Mouse (Mus musculus) heart, embryonic 13.5 days (tissue): ENCODE measurements around the gene Rdh8. TPM values are rescaled to one million over a fixed set of nuclear protein-coding genes. Genes with fewer than 3 reads are reported as not detected.

Source experiments
- ATAC-seq: fragments of 200-750 bp; cut with Nextera tagmentation; 2 replicates; pipeline ENCODE4 v1.8.0; 2017; ENCODE audit warnings: moderate TSS enrichment; ENCODE audit not compliant: insufficient number of reproducible peaks, low FRiP score, low TSS enrichment; ENCODE audit errors: extremely low read depth
- H3K27ac ChIP-seq: fragments of 300-500 bp; sonication (generic); replicated peaks from 2 replicates; pipeline ENCODE4 v1.5.1; 2015; ENCODE audit warnings: moderate library complexity, mild to moderate bottlenecking, inconsistent platforms
- H3K27me3 ChIP-seq: fragments of 300-500 bp; sonication (generic); replicated peaks from 2 replicates; pipeline ENCODE4 v1.6.1; 2015; ENCODE audit warnings: mild to moderate bottlenecking, inconsistent platforms
- H3K36me3 ChIP-seq: fragments of 300-500 bp; sonication (generic); 2 replicates; pipeline ENCODE4 v1.6.1; 2015; ENCODE audit warnings: mild to moderate bottlenecking, inconsistent platforms
- H3K4me1 ChIP-seq: fragments of 300-500 bp; sonication (generic); 2 replicates; pipeline ENCODE4 v1.6.1; 2015; ENCODE audit warnings: inconsistent platforms
- H3K4me2 ChIP-seq: fragments of 300-500 bp; sonication (generic); 2 replicates; pipeline ENCODE4 v1.6.1; 2015; ENCODE audit warnings: inconsistent platforms, mild to moderate bottlenecking, moderate library complexity
- H3K4me3 ChIP-seq: fragments of 300-500 bp; sonication (generic); 2 replicates; pipeline ENCODE4 v1.5.1; 2015; ENCODE audit warnings: moderate library complexity, mild to moderate bottlenecking, inconsistent platforms
- H3K9ac ChIP-seq: fragments of 300-500 bp; sonication (generic); 2 replicates; pipeline ENCODE4 v1.6.1; 2015; ENCODE audit warnings: inconsistent platforms, mild to moderate bottlenecking, moderate library complexity
- H3K9me3 ChIP-seq: fragments of 300-500 bp; sonication (generic); 2 replicates; pipeline ENCODE4 v1.6.1; 2016; ENCODE audit warnings: inconsistent platforms
- WGBS: fragments of 180-500 bp; shearing (Covaris S2); methylation state at CpG from one replicate; pipeline ENCODE4 v1.1.7; 2015; ENCODE audit warnings: mixed read lengths; 5-methylcytosine and 5-hydroxymethylcytosine counted together
- polyA plus RNA-seq: library from polyadenylated mRNA; unstranded; fragments of >200 nt; fragmentation: Nextera tagmentation; extraction: Ambion mirVana; gene quantifications from 2 replicates; pipeline ENCODE4 v1.2.1, GENCODE M21; 2015

The Rdh8 gene
- polyA plus RNA-seq, 1 experiment from 2014 or later, result not detected

DNA sequence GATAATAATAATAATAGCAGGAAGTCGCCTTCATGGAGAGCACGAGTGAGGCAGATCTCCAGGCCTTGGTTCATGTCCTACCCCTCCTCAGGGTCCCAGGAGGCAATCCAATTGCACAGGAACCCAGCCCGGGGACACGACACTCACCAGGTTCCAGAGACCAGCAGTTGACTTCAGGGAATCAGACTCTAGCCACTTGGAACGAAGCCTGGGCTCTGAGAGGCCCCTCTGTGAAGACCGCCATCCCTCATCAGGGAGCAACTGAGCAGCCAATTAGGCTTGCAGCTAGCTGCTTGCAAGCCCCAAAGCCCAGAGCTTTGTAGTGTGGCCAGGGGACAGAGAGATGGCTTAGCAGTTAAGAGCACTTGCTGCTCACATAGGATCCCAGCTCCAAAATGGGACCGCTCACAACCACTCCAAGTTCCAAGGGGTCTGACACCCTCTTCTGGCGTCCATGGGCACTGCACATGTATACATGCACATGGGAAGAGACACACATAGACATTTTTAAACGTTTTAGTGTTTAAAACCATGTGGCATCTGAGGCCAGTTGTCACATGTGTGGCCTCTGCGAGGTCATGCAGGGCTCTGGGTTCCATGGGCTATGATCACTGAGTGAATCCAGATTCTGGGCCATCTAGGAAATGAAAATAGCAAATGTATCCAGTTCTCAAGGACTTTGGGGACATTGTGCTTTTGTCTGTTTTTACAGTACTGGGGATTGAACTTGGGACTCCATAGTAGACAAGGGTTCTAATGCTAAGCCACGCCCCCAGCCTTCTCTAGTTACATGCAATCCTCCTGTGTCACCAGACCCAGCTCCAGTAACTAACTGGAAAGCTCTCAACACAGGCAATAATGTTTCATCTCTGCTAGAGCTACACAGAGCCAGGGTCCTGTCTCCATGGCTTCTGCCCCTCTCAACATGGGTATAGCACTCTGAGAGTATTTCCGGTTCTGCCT lies 52.2 kb downstream of the Rdh8 start:
- ATAC-seq, result no peak

DNA sequence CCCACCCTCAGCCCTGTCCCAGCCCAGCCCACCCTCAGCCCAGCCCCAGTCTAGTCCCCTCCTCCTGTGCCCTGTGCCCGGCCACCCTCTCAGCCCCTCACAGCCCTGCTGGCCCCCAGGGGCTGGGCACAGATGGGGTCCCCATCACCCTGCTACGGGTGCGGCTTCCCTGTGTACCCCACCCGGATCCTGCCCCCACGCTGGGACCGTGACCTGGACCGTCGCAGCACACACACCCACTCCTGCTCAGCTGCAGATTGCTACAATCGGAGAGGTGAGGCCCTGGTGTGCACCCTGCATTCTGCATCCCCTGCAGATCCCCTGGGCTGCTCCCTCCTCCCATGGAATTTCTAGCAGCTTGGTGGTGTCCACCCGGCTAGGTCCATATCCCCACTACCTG lies 54.7 kb downstream of the Rdh8 start:
- Histone ChIP-seq H3K36me3 (no peaks in the 10 kb centered on the region), H3K9ac (no peak overlapping the region), H3K9me3 (no peaks in the 10 kb centered on the region), H3K4me2 (no peak overlapping the region), H3K27ac (no peak overlapping the region), H3K4me3 (no peak overlapping the region), H3K4me1 (peaks cover 18% of the 10 kb centered on the region), H3K27me3 (peaks cover 37% of the 10 kb centered on the region)
- WGBS, result 86% methylated on average over 10 of the region's 10 CpGs
- no peak for ATAC-seq

More for the DNA sequence above, 52.2 kb downstream of the Rdh8 start:
- Histone ChIP-seq H3K4me2 (no peak overlapping the region), H3K27ac (no peak overlapping the region), H3K9me3 (no peaks in the 10 kb centered on the region), H3K9ac (no peak overlapping the region), H3K36me3 (no peaks in the 10 kb centered on the region), H3K4me1 (peaks cover 13% of the 10 kb centered on the region), H3K27me3 (peaks cover 55% of the 10 kb centered on the region), H3K4me3 (no peak overlapping the region)
- WGBS, result 71% methylated on average over 12 of the region's 12 CpGs

DNA sequence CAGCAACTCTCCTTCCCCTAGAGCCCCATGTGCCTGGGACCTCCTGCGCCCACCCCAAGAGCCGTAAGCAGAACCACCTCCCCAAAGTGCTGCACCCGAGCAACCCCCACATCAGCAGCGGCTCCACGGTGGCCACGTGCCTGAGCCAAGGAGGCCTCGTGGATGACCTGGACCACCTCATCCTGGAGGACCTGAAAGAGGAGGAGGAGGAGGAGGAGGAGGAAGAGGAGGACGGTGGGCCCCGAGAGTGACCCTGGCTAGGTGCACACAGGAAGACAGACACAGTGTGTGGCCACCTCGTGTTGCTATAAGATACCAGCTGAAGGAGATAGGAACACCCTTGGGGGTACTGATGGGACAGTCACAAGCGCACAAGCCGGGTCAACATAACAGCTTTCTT lies 55.2 kb downstream of the Rdh8 start:
- Histone ChIP-seq H3K36me3 (no peaks in the 10 kb centered on the region), H3K4me3 (no peak overlapping the region), H3K27me3 (peaks cover 31% of the 10 kb centered on the region), H3K4me2 (no peak overlapping the region), H3K9me3 (no peaks in the 10 kb centered on the region), H3K4me1 (peaks cover 15% of the 10 kb centered on the region), H3K27ac (no peak overlapping the region), H3K9ac (no peak overlapping the region)
- WGBS, result 76% methylated on average over 12 of the region's 12 CpGs
- ATAC-seq, result no peak

DNA sequence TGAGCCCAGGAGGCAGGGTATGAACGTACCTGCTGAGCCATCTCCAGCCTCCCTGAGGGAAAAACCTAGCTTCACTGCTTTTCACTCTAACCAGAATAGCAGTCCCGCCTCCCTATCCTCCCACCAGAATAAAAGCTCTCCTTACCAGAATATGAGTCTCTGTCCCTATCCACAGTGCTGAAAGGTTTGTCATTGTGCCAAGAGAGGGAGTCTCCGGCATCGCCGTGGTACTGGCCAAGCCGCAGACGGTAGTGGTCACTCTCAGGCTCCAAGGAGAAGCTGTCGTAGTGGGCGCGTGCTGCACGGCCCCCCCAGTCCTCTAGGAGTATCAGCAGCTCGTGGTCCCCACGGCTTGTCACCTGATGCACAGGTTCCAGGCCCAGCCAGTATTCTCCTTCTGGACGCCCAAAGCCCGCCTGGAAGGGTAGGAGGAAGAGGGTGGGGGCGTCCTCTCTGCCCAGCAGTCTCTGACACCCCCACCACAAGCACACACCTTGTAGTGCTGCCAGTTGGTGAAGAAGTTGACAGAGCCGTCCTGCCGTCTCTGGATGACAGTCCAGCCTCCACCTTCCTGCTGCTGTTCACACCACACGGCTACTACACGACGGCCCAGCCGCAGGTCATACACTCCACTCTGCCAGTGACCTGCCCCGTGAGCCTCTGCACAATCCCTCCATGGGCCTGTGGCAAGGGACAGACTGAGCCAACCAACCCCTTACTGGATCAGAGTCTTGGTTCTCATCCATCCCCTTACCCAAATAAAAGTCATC lies 56.9 kb downstream of the Rdh8 start:
- no peak overlapping the region for H3K9ac ChIP-seq
- H3K9me3 ChIP-seq, result no peaks in the 10 kb centered on the region
- H3K36me3 ChIP-seq, result no peaks in the 10 kb centered on the region
- WGBS, result 61% methylated on average over 23 of the region's 23 CpGs
- ATAC-seq, result no peak
- H3K27me3 ChIP-seq, result peaks cover 15% of the 10 kb centered on the region
- no peak overlapping the region for H3K4me3 ChIP-seq
- H3K27ac ChIP-seq, result no peak overlapping the region
- no peak overlapping the region for H3K4me2 ChIP-seq
- H3K4me1 ChIP-seq, result peaks cover 10% of the 10 kb centered on the region

Other genes starting within 250 kb of the Rdh8 start
- gene Zfp846, start 237.2 kb upstream of the Rdh8 start, polyA plus RNA-seq, result 9.8 and 10.6 TPM in 2 replicates
- gene Ubl5, start 175.6 kb upstream of the Rdh8 start, polyA plus RNA-seq, result 327 and 367 TPM in 2 replicates
- 14.9 and 15.7 TPM in 2 replicates for gene Fbxl12, start 173.7 kb upstream of the Rdh8 start, polyA plus RNA-seq
- gene Pin1, start 166.4 kb upstream of the Rdh8 start, polyA plus RNA-seq, result 47.5 and 53.1 TPM in 2 replicates
- 0.70 and 0.79 TPM in 2 replicates for gene Olfm2, start 72.2 kb upstream of the Rdh8 start, polyA plus RNA-seq
- 0.04 and 0.15 TPM in 2 replicates for gene Col5a3, start 3.4 kb upstream of the Rdh8 start, polyA plus RNA-seq
- 6.5 and 6.9 TPM in 2 replicates for gene A230050P20Rik, start 50.1 kb downstream of the Rdh8 start, polyA plus RNA-seq
- gene Angptl6, start 61.2 kb downstream of the Rdh8 start, polyA plus RNA-seq, result 2.5 and 3.1 TPM in 2 replicates
- 40.6 and 41.9 TPM in 2 replicates for gene Ppan, start 69.7 kb downstream of the Rdh8 start, polyA plus RNA-seq
- 214 and 249 TPM in 2 replicates for gene Eif3g, start 80.1 kb downstream of the Rdh8 start, polyA plus RNA-seq
- gene Dnmt1, start 141.4 kb downstream of the Rdh8 start, polyA plus RNA-seq, result 58.7 and 59.8 TPM in 2 replicates
- 19.4 and 21.9 TPM in 2 replicates for gene S1pr2, start 158.3 kb downstream of the Rdh8 start, polyA plus RNA-seq
- gene Mrpl4, start 184.2 kb downstream of the Rdh8 start, polyA plus RNA-seq, result 124 and 139 TPM in 2 replicates
- gene Icam1, start 197.5 kb downstream of the Rdh8 start, polyA plus RNA-seq, result 11.6 and 11.9 TPM in 2 replicates
- 3.1 and 8.3 TPM in 2 replicates for gene Icam4, start 210.9 kb downstream of the Rdh8 start, polyA plus RNA-seq
- 0.04 and 0.05 TPM in 2 replicates for gene Icam5, start 213.6 kb downstream of the Rdh8 start, polyA plus RNA-seq
- 0.51 and 0.87 TPM in 2 replicates for gene Zglp1, start 248.6 kb downstream of the Rdh8 start, polyA plus RNA-seq